Mouse (Mus musculus) heart, adult 2 months (tissue): ENCODE results near the gene Nos3.

ENCODE experiments used
- CTCF ChIP-seq: fragments of 200-600 bp; IDR thresholded peaks from 2 replicates; pipeline ENCODE4 v1.8.1; 2022; ENCODE audit warnings: antibody characterized with exemption, mild to moderate bottlenecking, moderate library complexity
- EP300 ChIP-seq: fragments of 200-500 bp; IDR thresholded peaks from 2 replicates; pipeline ENCODE4 v1.6.1; 2011; ENCODE audit warnings: low read depth, low read length, control low read depth; ENCODE audit not compliant: insufficient read depth
- POLR2A ChIP-seq: fragments of 200-500 bp; IDR thresholded peaks from 2 replicates; pipeline ENCODE4 v1.6.1; 2011; ENCODE audit warnings: mild to moderate bottlenecking, low read depth, low read length, control low read depth; ENCODE audit not compliant: insufficient read depth

DNA sequence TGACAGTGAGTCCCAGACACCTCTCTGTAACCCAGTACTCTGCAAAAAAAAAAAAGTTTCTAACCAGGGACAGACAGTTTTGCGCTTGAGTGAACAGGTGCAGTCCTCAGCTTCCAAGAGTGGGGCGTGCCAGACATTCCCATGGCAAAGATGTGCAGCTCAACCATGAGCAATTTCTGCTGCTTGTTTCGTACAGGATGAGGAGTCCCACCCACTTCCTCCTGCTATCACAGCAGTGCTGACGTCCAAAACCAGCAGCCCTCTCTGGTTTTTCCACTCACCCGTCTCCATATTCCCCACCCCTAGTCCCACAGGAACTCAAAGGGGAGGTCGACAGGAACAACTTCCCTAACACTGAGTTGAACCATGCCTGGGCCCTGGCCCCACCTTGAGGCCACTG lies 19.8 kb downstream of the Nos3 start:
- TF ChIP-seq CTCF (no peak; the same call in 1 of the 2 replicates), POLR2A (peak; percentile 56), EP300 (peak; percentile 96)
